Mouse (Mus musculus): ENCODE results near the gene Csrp1.

Gene Csrp1

GRCm38 (mm10) chr1:135691417-135691815 is 28.4 kb upstream of the Csrp1 start:
- in situ Hi-C loops (cut with MboI; ENCODE audit: unreplicated experiment in 2 of 2) = no loop called here

GRCm38 (mm10) chr1:135694181-135694580 is 25.7 kb upstream of the Csrp1 start:
- in situ Hi-C loops (cut with MboI; ENCODE audit: unreplicated experiment in 2 of 2) = no loop called here

GRCm38 (mm10) chr1:135697462-135697861 is 22.4 kb upstream of the Csrp1 start:
- in situ Hi-C loops (cut with MboI; ENCODE audit: unreplicated experiment in 2 of 2) = no loop called here

GRCm38 (mm10) chr1:135698046-135698445 is 21.8 kb upstream of the Csrp1 start:
- in situ Hi-C loops (cut with MboI; ENCODE audit: unreplicated experiment in 2 of 2) = no loop called here

GRCm38 (mm10) chr1:135698451-135698921 is 21.4 kb upstream of the Csrp1 start:
- in situ Hi-C loops (cut with MboI; ENCODE audit: unreplicated experiment in 2 of 2) = no loop called here

- in situ Hi-C loops (cut with MboI; ENCODE audit: unreplicated experiment in 2 of 2) = no loop called here
These were observed 20.7 kb upstream of the Csrp1 start for GRCm38 (mm10) chr1:135698996-135699705.

GRCm38 (mm10) chr1:135699892-135700291 is 20.0 kb upstream of the Csrp1 start:
- in situ Hi-C loops (cut with MboI; ENCODE audit: unreplicated experiment in 2 of 2) = no loop called here

GRCm38 (mm10) chr1:135700605-135701004 is 19.3 kb upstream of the Csrp1 start:
- in situ Hi-C loops (cut with MboI; ENCODE audit: unreplicated experiment in 2 of 2) = no loop called here

GRCm38 (mm10) chr1:135701314-135701713 is 18.5 kb upstream of the Csrp1 start:
- in situ Hi-C loops (cut with MboI; ENCODE audit: unreplicated experiment in 2 of 2) = no loop called here

GRCm38 (mm10) chr1:135702722-135703121 is 17.1 kb upstream of the Csrp1 start:
- in situ Hi-C loops (cut with MboI; ENCODE audit: unreplicated experiment in 2 of 2) = no loop called here

- in situ Hi-C loops (cut with MboI; ENCODE audit: unreplicated experiment in 2 of 2) = no loop called here
These were observed 15.5 kb upstream of the Csrp1 start for GRCm38 (mm10) chr1:135704317-135704821.

GRCm38 (mm10) chr1:135708369-135708768 is 11.5 kb upstream of the Csrp1 start:
- in situ Hi-C loops (cut with MboI; ENCODE audit: unreplicated experiment in 2 of 2) = no loop called here

GRCm38 (mm10) chr1:135711126-135711525 is 8.7 kb upstream of the Csrp1 start:
- in situ Hi-C loops (cut with MboI; ENCODE audit: unreplicated experiment in 2 of 2) = no loop called here

- in situ Hi-C loops (cut with MboI; ENCODE audit: unreplicated experiment in 2 of 2) = no loop called here
These were observed 5.6 kb upstream of the Csrp1 start for GRCm38 (mm10) chr1:135714028-135714815.

- in situ Hi-C loops (cut with MboI; ENCODE audit: unreplicated experiment in 2 of 2) = loop anchor here (5.0 kb wide), 2 partner anchors 37 to 67 kb away; no protein-coding TSS in a partner anchor
These were observed 4.8 kb upstream of the Csrp1 start for GRCm38 (mm10) chr1:135714901-135715609.

GRCm38 (mm10) chr1:135719486-135719885 is 375 bp upstream of the Csrp1 start:
- in situ Hi-C loops (cut with MboI; ENCODE audit: unreplicated experiment in 2 of 2) = loop anchor here (5.0 kb wide), 2 partner anchors 33 to 63 kb away; no protein-coding TSS in a partner anchor

GRCm38 (mm10) chr1:135723016-135723415 is 3.2 kb downstream of the Csrp1 start:
- in situ Hi-C loops (cut with MboI; ENCODE audit: unreplicated experiment in 2 of 2) = loop anchor here in 1 of 2 experiments (5.0 kb wide), 1 partner anchor 59 kb away; no protein-coding TSS in a partner anchor

- in situ Hi-C loops (cut with MboI; ENCODE audit: unreplicated experiment in 2 of 2) = loop anchor here in 1 of 2 experiments (5.0 kb wide), 1 partner anchor 58 kb away; no protein-coding TSS in a partner anchor
These were observed 4.3 kb downstream of the Csrp1 start for GRCm38 (mm10) chr1:135724134-135724533.

GRCm38 (mm10) chr1:135725324-135725723 is 5.5 kb downstream of the Csrp1 start:
- in situ Hi-C loops (cut with MboI; ENCODE audit: unreplicated experiment in 2 of 2) = no loop called here

GRCm38 (mm10) chr1:135725936-135726335 is 6.1 kb downstream of the Csrp1 start:
- in situ Hi-C loops (cut with MboI; ENCODE audit: unreplicated experiment in 2 of 2) = no loop called here

All from v-Abl transformed pro-B cells (cell line).